Mouse (Mus musculus): ENCODE results near the gene Glod4. TPM values are rescaled to one million over a fixed set of nuclear protein-coding genes. Genes with fewer than 3 reads are reported as not detected.

Glod4 gene
- polyA plus RNA-seq, 1 experiment, result not detected

DNA sequence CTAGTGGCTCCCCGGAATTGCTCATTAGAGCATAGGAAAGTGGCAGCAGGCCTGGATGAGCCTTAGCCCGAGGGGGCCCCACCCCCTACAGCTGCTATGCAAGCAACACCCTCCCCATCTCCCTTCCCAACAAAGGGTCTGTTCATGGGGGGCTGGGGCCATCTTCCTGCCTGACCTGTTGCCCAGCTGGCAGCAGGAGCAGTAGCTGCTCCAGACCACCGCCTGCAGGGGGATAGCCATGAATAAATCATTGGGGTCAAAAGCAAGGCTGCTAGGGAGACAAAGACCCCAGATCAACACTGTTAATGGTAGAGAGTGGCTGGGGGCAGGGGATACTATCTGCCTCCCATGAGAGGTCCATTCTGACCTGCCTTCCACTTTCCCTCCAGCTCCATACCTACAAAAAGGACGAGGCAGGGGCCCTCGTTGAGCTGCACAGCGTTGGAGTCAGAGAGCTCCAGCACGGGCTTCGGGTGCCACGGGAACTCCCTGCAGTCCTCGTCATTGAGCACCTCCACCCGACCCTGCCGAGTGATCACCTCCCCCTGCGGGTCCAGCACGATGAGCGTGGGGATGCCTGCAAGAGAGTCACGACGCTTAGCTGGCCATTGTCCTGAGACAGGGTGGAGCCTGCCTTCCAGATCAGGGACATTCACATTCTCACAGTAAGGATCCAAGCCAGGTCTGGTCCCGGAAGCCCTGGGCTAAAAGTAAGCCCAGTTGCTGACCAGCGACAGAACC, 19.3 kb upstream of the Glod4 start:
- 38% methylated on average over 19 of the region's 19 CpGs for WGBS
- H3K27ac ChIP-seq (ENCODE audit: insufficient read depth, low read depth, low read length), result no peak overlapping the region
- peaks cover 22% of the 10 kb centered on the region for H3K4me1 ChIP-seq (ENCODE audit: control insufficient read depth, insufficient read depth, low read length)
- TF ChIP-seq POLR2A (IDR thresholded peaks at IDR 0.05; ENCODE audit: insufficient read depth, low read depth, low read length) (no peak), CTCF (IDR thresholded peaks at IDR 0.05; ENCODE audit: insufficient read depth, low read depth, low read length) (no peak)
- H3K4me3 ChIP-seq (ENCODE audit: insufficient read depth, low read depth, low read length), result no peak overlapping the region

DNA sequence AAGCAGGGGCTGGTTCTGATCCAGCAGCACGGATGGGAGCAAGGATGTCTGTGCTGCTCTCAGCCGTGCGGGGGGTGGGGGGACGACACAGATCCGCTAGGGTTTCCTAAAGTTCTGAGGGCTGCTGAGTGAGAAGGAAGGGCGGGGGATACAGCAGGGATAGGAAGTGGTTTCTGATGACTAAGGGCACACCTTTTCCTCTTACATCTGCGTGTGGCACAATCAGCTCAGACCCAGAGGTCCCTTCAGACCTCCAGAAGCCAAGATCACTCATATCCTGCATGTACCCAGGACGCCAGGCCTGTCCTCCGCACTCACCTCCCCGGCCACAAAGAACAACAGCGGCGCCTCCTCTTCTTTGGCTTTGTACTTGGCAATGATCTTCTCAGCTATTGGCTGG, 17.7 kb upstream of the Glod4 start:
- Histone ChIP-seq H3K4me1 (ENCODE audit: control insufficient read depth, insufficient read depth, low read length) (peaks cover 36% of the 10 kb centered on the region), H3K4me3 (ENCODE audit: insufficient read depth, low read depth, low read length) (no peak overlapping the region), H3K27ac (ENCODE audit: insufficient read depth, low read depth, low read length) (no peak overlapping the region)
- WGBS, result 79% methylated on average over 12 of the region's 12 CpGs
- TF ChIP-seq CTCF (IDR thresholded peaks at IDR 0.05; ENCODE audit: insufficient read depth, low read depth, low read length), result no peak
- no peak for TF ChIP-seq POLR2A (IDR thresholded peaks at IDR 0.05; ENCODE audit: insufficient read depth, low read depth, low read length)

DNA sequence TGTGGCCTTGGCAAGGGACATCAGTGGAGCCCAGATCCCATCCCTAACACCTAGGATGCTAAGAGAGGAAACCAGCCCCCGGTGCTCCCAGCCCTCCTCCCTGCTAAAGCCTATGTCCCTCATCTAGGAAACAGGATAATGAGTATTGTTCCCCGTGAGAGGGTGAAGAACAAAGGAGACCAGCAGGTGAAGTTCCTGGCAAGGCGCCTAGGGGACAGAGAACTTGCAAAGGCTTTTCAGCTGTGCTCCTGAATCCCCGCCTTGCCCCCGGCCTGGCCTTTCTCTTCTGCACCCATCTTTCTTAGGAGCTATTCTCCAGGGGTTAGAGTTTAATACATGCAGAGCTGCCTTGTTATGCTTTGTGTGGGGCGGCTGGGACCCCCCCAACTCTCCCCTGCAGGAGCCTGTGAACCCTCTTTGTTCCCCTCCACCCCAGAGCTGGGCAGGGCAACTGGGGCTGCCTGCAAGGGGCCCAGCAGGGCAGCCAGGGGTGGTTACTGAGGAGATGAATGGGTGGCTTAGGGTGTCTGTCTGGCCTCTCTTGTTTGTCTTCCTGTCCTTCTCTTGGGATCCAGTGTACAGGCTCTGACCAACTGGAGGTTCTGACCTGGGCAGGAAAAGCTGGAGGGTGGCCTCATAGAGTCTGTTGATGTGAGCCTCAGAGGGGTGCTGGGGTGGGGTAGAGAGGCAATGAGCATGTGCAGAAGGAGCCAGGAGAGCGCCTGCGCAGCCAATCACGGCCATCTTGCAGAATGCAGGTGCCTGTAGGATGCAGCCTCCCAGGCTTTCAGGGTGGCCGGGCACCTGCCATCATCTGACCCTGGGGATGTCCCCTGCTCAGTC, 16.9 kb upstream of the Glod4 start:
- no peak overlapping the region for H3K27ac ChIP-seq (ENCODE audit: insufficient read depth, low read depth, low read length)
- TF ChIP-seq POLR2A (IDR thresholded peaks at IDR 0.05; ENCODE audit: insufficient read depth, low read depth, low read length), result no peak
- TF ChIP-seq CTCF (IDR thresholded peaks at IDR 0.05; ENCODE audit: insufficient read depth, low read depth, low read length), result no peak
- 65% methylated on average over 10 of the region's 10 CpGs for WGBS
- H3K4me3 ChIP-seq (ENCODE audit: insufficient read depth, low read depth, low read length), result no peak overlapping the region
- peaks cover 39% of the 10 kb centered on the region for H3K4me1 ChIP-seq (ENCODE audit: control insufficient read depth, insufficient read depth, low read length)

DNA sequence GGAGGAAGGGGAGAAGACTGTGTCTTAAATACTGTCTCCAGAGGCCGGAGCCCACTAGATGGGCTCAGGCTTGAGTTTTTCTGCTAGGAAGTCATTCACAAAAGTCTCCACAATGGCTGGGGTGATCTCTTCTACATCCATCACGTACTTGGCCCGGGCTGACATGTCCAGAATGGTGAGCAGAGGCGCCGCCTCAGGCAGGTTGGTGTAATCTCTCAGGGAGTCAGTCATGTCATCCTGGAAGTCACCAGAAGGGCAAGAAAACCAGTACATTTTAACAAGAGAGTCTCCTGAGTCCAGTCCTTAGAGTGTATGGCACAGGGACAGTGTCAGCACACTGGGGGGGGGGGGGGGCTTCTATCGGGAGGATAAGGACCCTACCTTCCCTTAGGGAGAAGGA, 15.0 kb upstream of the Glod4 start:
- H3K4me1 ChIP-seq (ENCODE audit: control insufficient read depth, insufficient read depth, low read length), result peaks cover 48% of the 10 kb centered on the region
- TF ChIP-seq CTCF (IDR thresholded peaks at IDR 0.05; ENCODE audit: insufficient read depth, low read depth, low read length) (no peak), POLR2A (IDR thresholded peaks at IDR 0.05; ENCODE audit: insufficient read depth, low read depth, low read length) (no peak)
- H3K4me3 ChIP-seq (ENCODE audit: insufficient read depth, low read depth, low read length), result no peak overlapping the region
- 78% methylated on average over 6 of the region's 6 CpGs for whole genome bisulfite sequencing
- H3K27ac ChIP-seq (ENCODE audit: insufficient read depth, low read depth, low read length), result no peak overlapping the region

DNA sequence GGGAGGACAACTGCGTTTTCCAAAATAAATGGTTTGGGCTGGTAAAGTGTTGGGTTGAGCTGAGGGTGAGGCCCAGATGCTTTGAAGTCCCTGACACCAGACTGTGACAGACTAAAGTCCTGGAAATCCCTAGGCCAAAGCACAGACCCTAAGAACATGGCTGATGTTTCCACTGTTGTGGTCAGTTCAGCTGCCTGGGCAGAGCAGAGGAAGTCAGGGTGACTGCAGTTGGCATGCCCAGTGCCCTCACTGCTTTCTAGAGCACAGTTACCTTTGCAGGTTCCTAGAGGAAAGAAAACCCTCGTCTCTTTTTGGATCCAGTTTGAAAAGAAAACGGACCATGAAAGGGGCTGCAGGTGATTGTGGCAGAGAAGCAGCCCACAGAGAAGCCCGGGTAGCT, 13.9 kb upstream of the Glod4 start:
- no peak overlapping the region for H3K4me3 ChIP-seq (ENCODE audit: insufficient read depth, low read depth, low read length)
- peaks cover 44% of the 10 kb centered on the region for H3K4me1 ChIP-seq (ENCODE audit: control insufficient read depth, insufficient read depth, low read length)
- TF ChIP-seq POLR2A (IDR thresholded peaks at IDR 0.05; ENCODE audit: insufficient read depth, low read depth, low read length) (no peak), CTCF (IDR thresholded peaks at IDR 0.05; ENCODE audit: insufficient read depth, low read depth, low read length) (no peak)
- 75% methylated on average over 4 of the region's 4 CpGs for WGBS
- no peak overlapping the region for H3K27ac ChIP-seq (ENCODE audit: insufficient read depth, low read depth, low read length)

DNA sequence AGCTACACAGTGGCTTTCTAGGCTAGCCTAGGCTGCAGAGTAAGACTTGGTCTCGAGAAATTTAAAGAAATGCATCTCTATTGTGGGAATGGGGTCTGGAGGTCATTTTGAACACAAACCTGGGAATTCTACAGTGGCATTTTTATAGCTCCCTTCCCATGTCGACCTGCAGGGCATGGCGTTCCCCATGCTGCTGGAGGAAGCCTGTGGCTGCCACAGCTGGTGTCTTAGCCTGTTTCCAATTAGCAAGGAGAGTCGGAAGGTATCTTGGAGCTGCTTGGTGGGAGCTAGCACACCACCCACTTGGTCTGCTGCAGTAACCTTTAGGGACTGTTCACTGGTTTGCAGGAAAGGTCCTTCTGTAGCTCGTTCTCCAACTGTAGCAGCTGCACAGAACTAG, 12.6 kb upstream of the Glod4 start:
- H3K4me3 ChIP-seq (ENCODE audit: insufficient read depth, low read depth, low read length), result no peak overlapping the region
- TF ChIP-seq CTCF (IDR thresholded peaks at IDR 0.05; ENCODE audit: insufficient read depth, low read depth, low read length) (no peak), POLR2A (IDR thresholded peaks at IDR 0.05; ENCODE audit: insufficient read depth, low read depth, low read length) (no peak)
- no peak overlapping the region for H3K27ac ChIP-seq (ENCODE audit: insufficient read depth, low read depth, low read length)
- 74% methylated on average over 5 of the region's 5 CpGs for WGBS
- H3K4me1 ChIP-seq (ENCODE audit: control insufficient read depth, insufficient read depth, low read length), result peaks cover 44% of the 10 kb centered on the region

DNA sequence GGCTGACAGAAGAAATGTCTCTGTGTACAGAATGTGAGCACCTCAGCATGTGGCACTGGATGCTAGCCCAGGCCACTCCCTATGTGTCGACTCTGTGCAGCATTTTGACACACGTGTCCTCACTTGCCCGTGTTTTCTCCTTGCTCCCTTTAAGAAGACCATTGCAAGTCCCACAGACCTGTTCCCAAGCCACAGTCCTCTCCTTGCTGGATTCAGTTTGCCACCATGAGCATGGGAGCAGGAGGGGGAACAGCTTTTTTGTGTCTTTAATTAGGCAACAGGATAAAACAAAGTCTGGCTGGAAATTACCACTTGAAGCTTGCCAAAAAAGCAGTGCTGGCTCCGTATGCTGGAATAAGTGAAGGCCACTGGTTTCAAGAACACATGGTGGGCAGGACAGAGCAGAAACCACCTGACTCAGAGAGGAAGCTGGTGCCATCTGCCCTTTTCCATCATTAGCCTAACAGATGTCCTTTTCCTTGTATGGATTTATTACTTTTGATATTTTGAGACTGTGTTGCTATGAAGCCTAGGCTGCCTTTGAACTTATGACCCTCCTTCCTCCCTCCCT, 12.0 kb upstream of the Glod4 start:
- TF ChIP-seq CTCF (IDR thresholded peaks at IDR 0.05; ENCODE audit: insufficient read depth, low read depth, low read length), result no peak
- no peak for TF ChIP-seq POLR2A (IDR thresholded peaks at IDR 0.05; ENCODE audit: insufficient read depth, low read depth, low read length)
- no peak overlapping the region for H3K27ac ChIP-seq (ENCODE audit: insufficient read depth, low read depth, low read length)
- WGBS, result 38% methylated on average over 4 of the region's 4 CpGs
- H3K4me3 ChIP-seq (ENCODE audit: insufficient read depth, low read depth, low read length), result no peak overlapping the region
- H3K4me1 ChIP-seq (ENCODE audit: control insufficient read depth, insufficient read depth, low read length), result peaks cover 38% of the 10 kb centered on the region

DNA sequence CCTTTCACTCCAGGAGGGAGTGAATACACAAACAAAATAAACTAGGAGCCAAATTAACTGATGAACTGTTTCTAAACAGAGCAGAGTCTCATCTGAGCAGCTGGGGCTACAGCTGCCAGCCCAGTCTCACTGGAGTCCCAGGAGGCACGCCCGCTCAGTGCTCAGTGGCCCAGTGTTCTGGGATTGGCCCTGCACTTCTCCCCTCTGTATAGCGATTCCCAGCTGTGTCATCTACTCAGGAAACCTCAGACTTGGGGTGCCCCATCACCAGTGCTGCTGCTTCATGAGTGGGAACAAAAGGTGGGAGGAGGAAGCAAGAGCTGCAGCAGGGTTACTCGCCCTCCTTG, 10.4 kb upstream of the Glod4 start:
- Histone ChIP-seq H3K4me3 (ENCODE audit: insufficient read depth, low read depth, low read length) (no peak overlapping the region), H3K27ac (ENCODE audit: insufficient read depth, low read depth, low read length) (no peak overlapping the region), H3K4me1 (ENCODE audit: control insufficient read depth, insufficient read depth, low read length) (peaks cover 31% of the 10 kb centered on the region)
- WGBS, result 47% methylated on average over 4 of the region's 4 CpGs
- TF ChIP-seq POLR2A (IDR thresholded peaks at IDR 0.05; ENCODE audit: insufficient read depth, low read depth, low read length) (no peak), CTCF (IDR thresholded peaks at IDR 0.05; ENCODE audit: insufficient read depth, low read depth, low read length) (no peak)

Measured in olfactory bulb, adult 2 months (tissue).